In genomic region chr9:119976704-119977556, GRCm38 (mm10) we compare ENCODE assay signal across 9 mouse cellular contexts. TPM values are rescaled to one million over a fixed set of nuclear protein-coding genes. Genes with fewer than 3 reads are reported as not detected.
DNase-seq lines count a peak whose midpoint lies in the region; ATAC-seq lines count a peak whose summit lies in the region.
"Had no signal": no experiment of that assay in that cellular context is flagged by ENCODE, and none has a peak within 500 bp of the region (broad histone marks: within the 10 kb centered on the region; RNA-seq: fewer than 3 reads in every experiment).

No protein-coding gene starts in this region.

- peaks cover 57% of the 10 kb centered on the region for H3K4me1 ChIP-seq in heart, embryonic 15.5 days (replicated peaks)

- H3K27me3 ChIP-seq in heart, embryonic 15.5 days, result no peaks in the 10 kb centered on the region
- H3K27me3 ChIP-seq: hindbrain, embryonic 15.5 days had no signal

- H3K27ac ChIP-seq in heart, embryonic 15.5 days, result peak overlapping the region; percentile 55
- H3K27ac ChIP-seq in macrophage, result peak overlapping the region; percentile 41
- H3K27ac ChIP-seq: hindbrain, embryonic 15.5 days had no signal

- peak overlapping the region; percentile 18 for H3K4me3 ChIP-seq in heart, embryonic 15.5 days
- H3K4me3 ChIP-seq in macrophage (ENCODE audit: inconsistent target), result peak overlapping the region; percentile 21
- H3K4me3 ChIP-seq: hindbrain, embryonic 15.5 days had no signal

- H3K36me3 ChIP-seq in heart, embryonic 15.5 days, result peaks cover 37% of the 10 kb centered on the region; the same call in 1 of the 2 replicates
- peaks cover 36% of the 10 kb centered on the region for H3K36me3 ChIP-seq in macrophage (ENCODE audit: inconsistent target)
- H3K36me3 ChIP-seq: hindbrain, embryonic 15.5 days had no signal

- ATAC-seq in heart, embryonic 15.5 days (replicated peaks; ENCODE audit: insufficient number of reproducible peaks, insufficient read depth, low FRiP score, low read depth), result no peak
- peak; percentile 6; the same call in 1 of the 2 replicates for ATAC-seq in common myeloid progenitor, adult 5-6 weeks (replicated peaks; ENCODE audit: low read depth, poor library complexity, severe bottlenecking)

- peak overlapping the region; percentile 35; the same call in 1 of the 2 replicates for H3K4me2 ChIP-seq in heart, embryonic 15.5 days
- H3K4me2 ChIP-seq: hindbrain, embryonic 15.5 days had no signal

- WGBS in heart, embryonic 15.5 days, result 26% methylated on average over 17 of the region's 17 CpGs
- WGBS in macrophage (ENCODE audit: missing documents), result 6% methylated on average over 14 of the region's 17 CpGs

- H3K9ac ChIP-seq in heart, embryonic 15.5 days, result 0 out of 2 replicates have a peak overlapping the region, but pooled peaks have one; percentile 7
- H3K9ac ChIP-seq: hindbrain, embryonic 15.5 days had no signal

- intact Hi-C loops in heart, postnatal 14 days (cut with DNase I), result no loop called here

- no peaks in the 10 kb centered on the region for H3K9me3 ChIP-seq in heart, embryonic 15.5 days (replicated peaks)
- H3K9me3 ChIP-seq: hindbrain, embryonic 15.5 days had no signal

- peaks cover 69% of the 10 kb centered on the region for H3K79me2 ChIP-seq in macrophage (ENCODE audit: inconsistent target)

- no peak for DNase-seq in heart, postnatal 14 days
- DNase-seq in B cell, adult 2 months, result peak; percentile 53 to 59
- DNase-seq in embryo, embryonic 10 days (ENCODE audit: low spot score), result no peak
- DNase-seq in right cerebral cortex, postnatal 36 days (ENCODE audit: low spot score in 2 of 2), result no peak
- no peak for DNase-seq in frontal cortex, postnatal 14 days (ENCODE audit: low spot score in 2 of 2)

RNA-seq across cellular contexts. Expression of gene Csrnp1, which starts 7.5 kb away (rescaled TPM):
- 6.9 and 8.2 TPM in 2 replicates for polyA plus RNA-seq in heart, embryonic 15.5 days (2015; fragmentation: Nextera tagmentation; extraction: Ambion mirVana)
- 10 to 100 TPM; 15.8 to 21.4 TPM for total RNA-seq in heart, postnatal 14 days (2021)
- total RNA-seq in common myeloid progenitor, adult 5-6 weeks (2017), result 11.9 and 16.9 TPM in 2 replicates
- total RNA-seq in macrophage (2018; cell fraction: chromatin; rRNA removed), result 100 to 1,000 TPM in 15 of 26 experiments, 10 to 100 TPM in 10, 1 to 10 TPM in 1; 10.0 to 493 (median 150) TPM
- 100 to 1,000 TPM in 12 of 26 experiments, 10 to 100 TPM in 13, 1 to 10 TPM in 1; 8.5 to 831 (median 91.1) TPM for total RNA-seq in macrophage (2018; cell fraction: cytosol; rRNA removed)
- 100 to 1,000 TPM in 18 of 26 experiments, 10 to 100 TPM in 8; 12.4 to 779 (median 246) TPM for total RNA-seq in macrophage (2018; cell fraction: nucleus; rRNA removed)
- 5.0 to 8.4 TPM (median 8.0 TPM) in 3 replicates for polyA plus RNA-seq in macrophage (2018)

RNA-seq across cellular contexts. Expression of gene Ttc21a, which starts 39.5 kb away (rescaled TPM):
- polyA plus RNA-seq in heart, embryonic 15.5 days (2015; fragmentation: Nextera tagmentation; extraction: Ambion mirVana), result 0.08 and 0.29 TPM in 2 replicates
- total RNA-seq in heart, postnatal 14 days (2021), result under 1 TPM in 1 of 2 experiments, not detected in 1; 0.26 TPM
- total RNA-seq in common myeloid progenitor, adult 5-6 weeks (2017), result 0.15 and 0.46 TPM in 2 replicates
- total RNA-seq in macrophage (2018; cell fraction: chromatin; rRNA removed), result 1 to 10 TPM in 15 of 26 experiments, under 1 TPM in 11; 0.25 to 7.3 (median 1.7) TPM
- total RNA-seq in macrophage (2018; cell fraction: cytosol; rRNA removed), result 1 to 10 TPM in 4 of 26 experiments, under 1 TPM in 22; 0.03 to 1.3 (median 0.32) TPM
- total RNA-seq in macrophage (2018; cell fraction: nucleus; rRNA removed), result 1 to 10 TPM in 13 of 26 experiments, under 1 TPM in 13; 0.27 to 4.3 (median 0.97) TPM
- polyA plus RNA-seq in macrophage (2018), result 0.05 to 0.09 TPM (median 0.06 TPM) in 3 replicates

RNA-seq across cellular contexts. Expression of gene Gorasp1, which starts 39.6 kb away (rescaled TPM):
- polyA plus RNA-seq in heart, embryonic 15.5 days (2015; fragmentation: Nextera tagmentation; extraction: Ambion mirVana), result 16.6 and 24.3 TPM in 2 replicates
- 10 to 100 TPM; 21.4 to 22.8 TPM for total RNA-seq in heart, postnatal 14 days (2021)
- 6.3 and 11.6 TPM in 2 replicates for total RNA-seq in common myeloid progenitor, adult 5-6 weeks (2017)
- total RNA-seq in macrophage (2018; cell fraction: chromatin; rRNA removed), result 10 to 100 TPM in 11 of 26 experiments, 1 to 10 TPM in 15; 1.7 to 16.2 (median 8.2) TPM
- total RNA-seq in macrophage (2018; cell fraction: cytosol; rRNA removed), result 10 to 100 TPM in 14 of 26 experiments, 1 to 10 TPM in 12; 4.2 to 15.1 (median 10.6) TPM
- total RNA-seq in macrophage (2018; cell fraction: nucleus; rRNA removed), result 10 to 100 TPM in 9 of 26 experiments, 1 to 10 TPM in 17; 2.4 to 24.8 (median 6.7) TPM
- 5.6 to 12.2 TPM (median 9.6 TPM) in 3 replicates for polyA plus RNA-seq in macrophage (2018)

RNA-seq across cellular contexts. Expression of gene Xirp1, which starts 46.5 kb away (rescaled TPM):
- polyA plus RNA-seq in heart, embryonic 15.5 days (2015; fragmentation: Nextera tagmentation; extraction: Ambion mirVana), result 45.2 and 51.0 TPM in 2 replicates
- total RNA-seq in heart, postnatal 14 days (2021), result 100 to 1,000 TPM; 105 to 114 TPM
- total RNA-seq in common myeloid progenitor, adult 5-6 weeks (2017), result not detected in 2 replicates
- not detected for total RNA-seq in macrophage (2018; cell fraction: chromatin; rRNA removed)
- not detected for total RNA-seq in macrophage (2018; cell fraction: cytosol; rRNA removed)
- total RNA-seq in macrophage (2018; cell fraction: nucleus; rRNA removed), result not detected
- not detected in 3 replicates for polyA plus RNA-seq in macrophage (2018)
- polyA plus RNA-seq: hindbrain, embryonic 15.5 days had no signal

Comparison
In these comparisons a context has a peak if more than half of its experiments do, and no peak if none do; other contexts are left out.
1. DNase-seq: peak in B cell, adult 2 months (2 of 2); none in heart, postnatal 14 days (0 of 2), embryo, embryonic 10 days (single experiment), right cerebral cortex, postnatal 36 days (0 of 2) and frontal cortex, postnatal 14 days (0 of 2).